Mouse (Mus musculus) embryonic stem cell, embryonic (primary cell): ENCODE measurements around the gene Sacm1l.

Experiments
- CTCF ChIA-PET, 4 experiments: fragments of 300-600 bp in 2 of 4; fragments of 350-600 bp in 2 of 4; sonication (Branson Sonifier 250); formaldehyde crosslinking; loops; one replicate each; lab custom pipeline; 2022; ENCODE audit warnings: inconsistent platforms in 2 of 4; lab: Charles Lee
- POLR2A ChIA-PET, 4 experiments: fragments of 300-600 bp in 2 of 4; fragments of 350-600 bp in 2 of 4; sonication (Branson Sonifier 250); formaldehyde crosslinking; loops; one replicate each; lab custom pipeline; 2022; ENCODE audit warnings: antibody characterized with exemption in 4 of 4, inconsistent platforms in 1 of 4; lab: Charles Lee

The Sacm1l gene

GRCm38 (mm10) chr9:123525095-123525494 is 4.5 kb upstream of the Sacm1l start:
- POLR2A ChIA-PET, result no interaction called here
- CTCF ChIA-PET, result interaction anchor here in 3 of 4 experiments (0.7 to 1.0 kb wide), 7 partner anchors 34 to 780 kb away, joined by 3 to 6 read pairs (median 4); no protein-coding TSS in a partner anchor

- POLR2A ChIA-PET, result interaction anchor here in 3 of 4 experiments (0.7 to 0.9 kb wide), 3 partner anchors 44 to 367 kb away, joined by 3 to 6 read pairs (median 3); no protein-coding TSS in a partner anchor
- CTCF ChIA-PET, result no interaction called here
These were observed 3.1 kb upstream of the Sacm1l start for GRCm38 (mm10) chr9:123526502-123526901.

GRCm38 (mm10) chr9:123528087-123528925 is 1.3 kb upstream of the Sacm1l start:
- POLR2A ChIA-PET, result interaction anchor here in 3 of 4 experiments (0.6 to 3.0 kb wide), 36 partner anchors 9 to 896 kb away, joined by 3 to 29 read pairs (median 6); partner anchors contain the start of genes Lars2 (in 3 of the 3), Limd1 (in 2 of the 3), Cdcp1 (in 1 of the 3) and Exosc7 (in 1 of the 3)
- CTCF ChIA-PET, result interaction anchor here (0.5 to 1.9 kb wide), 5 partner anchors 9 to 213 kb away, joined by 3 to 8 read pairs (median 3); partner anchors contain the start of gene Limd1 (in 1 of the 4)

- CTCF ChIA-PET, result interaction anchor here (0.5 to 1.9 kb wide), 15 partner anchors 9 to 371 kb away, joined by 3 to 8 read pairs (median 4); partner anchors contain the start of genes Limd1 (in 2 of the 4), Lars2 (in 1 of the 4) and Tmem158 (in 1 of the 4)
- POLR2A ChIA-PET, result interaction anchor here (0.6 to 3.0 kb wide), 63 partner anchors 9 to 1294 kb away, joined by 3 to 29 read pairs (median 4); partner anchors contain the start of genes Lars2 (in 3 of the 4), Limd1 (in 3 of the 4), Tmem158 (in 3 of the 4) and Fyco1 (in 2 of the 4)
These were observed 648 bp upstream of the Sacm1l start for GRCm38 (mm10) chr9:123528926-123529295.

GRCm38 (mm10) chr9:123530158-123530475 is 558 bp downstream of the Sacm1l start:
- ChIA-PET CTCF (interaction anchor here in 3 of 4 experiments (0.7 to 1.9 kb wide), 9 partner anchors 25 to 371 kb away, joined by 3 to 8 read pairs (median 5); partner anchors contain the start of genes Limd1 (in 2 of the 3), Lars2 (in 1 of the 3) and Tmem158 (in 1 of the 3)), POLR2A (interaction anchor here (0.6 to 3.0 kb wide), 38 partner anchors 9 to 1413 kb away, joined by 3 to 29 read pairs (median 6); partner anchors contain the start of genes Limd1 (in 3 of the 4), Exosc7 (in 2 of the 4), Fyco1 (in 2 of the 4) and Lars2 (in 2 of the 4))

- POLR2A ChIA-PET, result interaction anchor here in 3 of 4 experiments (0.6 to 2.0 kb wide), 7 partner anchors 18 to 725 kb away, joined by 3 to 8 read pairs (median 7); partner anchors contain the start of genes Fyco1 (in 2 of the 3), Limd1 (in 1 of the 3) and Tcaim (in 1 of the 3)
- CTCF ChIA-PET, result interaction anchor here in 2 of 4 experiments (1.5 to 1.9 kb wide), 3 partner anchors 26 to 270 kb away, joined by 5 to 7 read pairs (median 5); partner anchors contain the start of genes Lars2 (in 1 of the 2) and Tmem158 (in 1 of the 2)
These were observed 1.1 kb downstream of the Sacm1l start for GRCm38 (mm10) chr9:123530566-123531130.

GRCm38 (mm10) chr9:123531234-123531633 is 1.7 kb downstream of the Sacm1l start:
- ChIA-PET POLR2A (interaction anchor here in 1 of 4 experiments (0.5 to 1.2 kb wide), 2 partner anchors 27 to 29 kb away, joined by 3 read pairs; no protein-coding TSS in a partner anchor), CTCF (no interaction called here)

GRCm38 (mm10) chr9:123536613-123537012 is 7.1 kb downstream of the Sacm1l start:
- ChIA-PET CTCF (no interaction called here), POLR2A (no interaction called here)

- POLR2A ChIA-PET, result no interaction called here
- CTCF ChIA-PET, result no interaction called here
These were observed 8.6 kb downstream of the Sacm1l start for GRCm38 (mm10) chr9:123538189-123538588.

GRCm38 (mm10) chr9:123539093-123539492 is 9.5 kb downstream of the Sacm1l start:
- POLR2A ChIA-PET, result interaction anchor here in 2 of 4 experiments (1.0 kb wide), 2 partner anchors 9 kb away, joined by 4 to 5 read pairs; partner anchors contain the start of gene Sacm1l (in 2 of the 2)
- CTCF ChIA-PET, result no interaction called here

GRCm38 (mm10) chr9:123539823-123540222 is 10.3 kb downstream of the Sacm1l start:
- ChIA-PET CTCF (interaction anchor here in 1 of 4 experiments (0.6 kb wide), 1 partner anchor 134 kb away, joined by 3 read pairs; no protein-coding TSS in a partner anchor), POLR2A (interaction anchor here in 2 of 4 experiments (1.0 to 1.5 kb wide), 3 partner anchors 10 kb away, joined by 4 to 5 read pairs (median 4); partner anchors contain the start of gene Sacm1l (in 2 of the 2))

- ChIA-PET CTCF (interaction anchor here in 2 of 4 experiments (1.1 to 1.3 kb wide), 2 partner anchors 10 to 31 kb away, joined by 3 to 4 read pairs; no protein-coding TSS in a partner anchor), POLR2A (interaction anchor here in 3 of 4 experiments (0.6 to 1.9 kb wide), 8 partner anchors 10 to 97 kb away, joined by 3 to 8 read pairs (median 4); partner anchors contain the start of gene Sacm1l (in 2 of the 3))
These were observed 25.0 kb downstream of the Sacm1l start for GRCm38 (mm10) chr9:123554599-123554998.

GRCm38 (mm10) chr9:123577360-123578192 is 48.0 kb downstream of the Sacm1l start:
- CTCF ChIA-PET, result no interaction called here

GRCm38 (mm10) chr9:123589240-123589910 is 59.8 kb downstream of the Sacm1l start:
- CTCF ChIA-PET, result no interaction called here
- POLR2A ChIA-PET, result interaction anchor here in 1 of 4 experiments (0.5 kb wide), 1 partner anchor 191 kb away, joined by 3 read pairs; no protein-coding TSS in a partner anchor

More at GRCm38 (mm10) chr9:123577360-123578192, 48.0 kb downstream of the Sacm1l start:
- POLR2A ChIA-PET, result no interaction called here

- ChIA-PET CTCF (no interaction called here), POLR2A (no interaction called here)
These were observed 65.6 kb downstream of the Sacm1l start for GRCm38 (mm10) chr9:123595194-123595593.

GRCm38 (mm10) chr9:123596910-123597309 is 67.4 kb downstream of the Sacm1l start:
- ChIA-PET CTCF (no interaction called here), POLR2A (no interaction called here)

- ChIA-PET POLR2A (no interaction called here), CTCF (no interaction called here)
These were observed 67.8 kb downstream of the Sacm1l start for GRCm38 (mm10) chr9:123597376-123597775.
